Mouse (Mus musculus) layer of hippocampus, postnatal 36 days (tissue): ENCODE data around the gene Rnf6. TPM values are rescaled to one million over a fixed set of nuclear protein-coding genes. Genes with fewer than 3 reads are reported as not detected.

Experiments used
- total RNA-seq, 2 experiments: library from RNA; stranded (reverse); gene quantifications; 2 replicates each; pipeline ENCODE4 v1.2.3; 2021

Rnf6 gene
- total RNA-seq, 2 experiments from 2014 or later: 70.8 to 71.5 TPM

Other genes with a start within 250 kb of the Rnf6 start
- not detected for gene Cyp3a25, start 211.9 kb downstream of the Rnf6 start, total RNA-seq
- not detected for gene Cyp3a59, start 142.3 kb downstream of the Rnf6 start, total RNA-seq
- not detected for gene Gm5565, start 61.0 kb downstream of the Rnf6 start, total RNA-seq
- not detected for gene Gm6309, start 50.8 kb downstream of the Rnf6 start, total RNA-seq
- gene 1700001J03Rik, start 36.3 kb downstream of the Rnf6 start, total RNA-seq: 1 to 10 TPM; 1.2 to 2.3 TPM
- gene Cdk8, start 9.7 kb upstream of the Rnf6 start, total RNA-seq: 10 to 100 TPM; 42.7 to 50.6 TPM
- gene Wasf3, start 163.4 kb upstream of the Rnf6 start, total RNA-seq: 100 to 1,000 TPM; 104 to 106 TPM